Mouse (Mus musculus) myocyte (in vitro differentiated cells): ENCODE data around the gene Mks1.

Experiments
- CEBPB ChIP-seq: IDR thresholded peaks from 2 replicates; pipeline ENCODE4 v1.6.1; 2011; ENCODE audit warnings: mild to moderate bottlenecking, moderate library complexity; ENCODE audit not compliant: poor library complexity, insufficient read depth, severe bottlenecking
- E2F4 ChIP-seq: IDR thresholded peaks from one replicate; pipeline ENCODE4 v1.6.1; 2011; ENCODE audit warnings: mild to moderate bottlenecking, control low read depth, moderate library complexity; ENCODE audit not compliant: insufficient read depth
- MAX ChIP-seq: IDR thresholded peaks from one replicate; pipeline ENCODE4 v1.6.1; 2011; ENCODE audit warnings: low read depth, mild to moderate bottlenecking, control low read depth
- MYOD1 ChIP-seq, 3 experiments: IDR thresholded peaks; one replicate each; pipeline ENCODE4 v1.6.1; 2011; ENCODE audit warnings: control low read depth in 2 of 3, low read depth in 2 of 3, mild to moderate bottlenecking in 2 of 3, moderate library complexity in 1 of 3; ENCODE audit not compliant: insufficient read length in 2 of 3, control insufficient read depth in 1 of 3
- MYOG ChIP-seq, 3 experiments: IDR thresholded peaks; one replicate each; pipeline ENCODE4 v1.6.1; 2011; ENCODE audit warnings: control low read depth in 2 of 3, low read depth in 2 of 3, mild to moderate bottlenecking in 2 of 3; ENCODE audit not compliant: insufficient read length in 2 of 3, control insufficient read depth in 1 of 3, insufficient read depth in 1 of 3
- POLR2A ChIP-seq: IDR thresholded peaks from one replicate; pipeline ENCODE4 v1.6.1; 2011; ENCODE audit warnings: low read depth, mild to moderate bottlenecking, control low read depth, moderate library complexity; ENCODE audit not compliant: insufficient read length
- POLR2AphosphoS2 ChIP-seq: IDR thresholded peaks from one replicate; pipeline ENCODE4 v1.6.1; 2011; ENCODE audit warnings: low read depth, control low read depth; ENCODE audit not compliant: insufficient read length
- SRF ChIP-seq: IDR thresholded peaks from one replicate; pipeline ENCODE4 v1.6.1; 2011; ENCODE audit warnings: low read depth; ENCODE audit not compliant: control insufficient read depth, insufficient read length
- USF1 ChIP-seq: IDR thresholded peaks from one replicate; pipeline ENCODE4 v1.6.1; 2011; ENCODE audit warnings: low read depth, mild to moderate bottlenecking, control low read depth, moderate library complexity

DNA sequence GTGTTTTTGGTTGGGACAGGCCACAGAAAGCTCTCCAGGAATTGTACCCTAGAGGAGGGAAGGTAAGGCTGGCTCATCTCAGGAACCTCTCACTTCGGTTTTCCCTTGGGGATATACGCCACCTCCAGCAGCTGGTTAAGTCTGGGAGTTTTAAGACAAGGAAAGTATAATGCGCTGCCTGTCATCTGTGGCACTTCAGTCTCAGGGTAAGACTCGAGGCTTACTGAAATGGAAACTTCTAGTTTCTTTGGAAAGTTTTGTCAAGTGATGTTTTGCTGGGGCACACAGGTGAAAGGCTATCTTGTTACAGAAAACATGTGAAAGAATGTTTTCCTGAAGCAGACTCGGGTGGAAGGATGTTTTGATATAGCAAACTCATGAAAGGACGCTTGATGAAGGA lies 45.6 kb upstream of the Mks1 start:
- TF ChIP-seq CEBPB (no peak), E2F4 (no peak), POLR2A (no peak), MAX (no peak), POLR2AphosphoS2 (no peak), MYOG (IDR thresholded peaks at IDR 0.05; ENCODE audit: control insufficient read depth in 1 of 3, insufficient read depth in 1 of 3, insufficient read length in 2 of 3, low read depth in 2 of 3) (no peak), USF1 (no peak), SRF (no peak), MYOD1 (IDR thresholded peaks at IDR 0.05; ENCODE audit: control insufficient read depth in 1 of 3, insufficient read length in 2 of 3, low read depth in 2 of 3) (no peak)
